Mouse (Mus musculus): ENCODE measurements around the gene Ofcc1. TPM values are rescaled to one million over a fixed set of nuclear protein-coding genes. Genes with fewer than 3 reads are reported as not detected.

Ofcc1 gene
- polyA plus RNA-seq, 1 experiment = not detected

GRCm38 (mm10) chr13:39968349-39969016 lies 392.8 kb downstream of the Ofcc1 start:
- H3K4me3 ChIP-seq (ENCODE audit: low read depth, low read length) = no peak overlapping the region
- TF ChIP-seq EP300 (IDR thresholded peaks at IDR 0.05; ENCODE audit: insufficient read depth, low read depth, low read length) (no peak), CTCF (IDR thresholded peaks at IDR 0.05; ENCODE audit: low read depth, low read length) (no peak), POLR2A (IDR thresholded peaks at IDR 0.05; ENCODE audit: insufficient read depth, low read length) (no peak)
- no peaks in the 10 kb centered on the region for H3K27me3 ChIP-seq (ENCODE audit: control insufficient read depth, insufficient read depth, low read length, poor library complexity, severe bottlenecking)
- H3K27ac ChIP-seq (ENCODE audit: insufficient read depth, low read length) = no peak overlapping the region
- H3K9ac ChIP-seq (ENCODE audit: low read depth, poor library complexity, severe bottlenecking) = no peak overlapping the region
- no peaks in the 10 kb centered on the region for H3K36me3 ChIP-seq (ENCODE audit: control insufficient read depth, insufficient read depth, low read length, poor library complexity, severe bottlenecking)
- H3K9me3 ChIP-seq (replicated peaks; ENCODE audit: control insufficient read depth, insufficient read depth, low read length, poor library complexity, severe bottlenecking) = 0 out of 2 replicates have a peak, but pooled peaks cover 4% of the 10 kb centered on the region
- H3K4me1 ChIP-seq (ENCODE audit: control insufficient read depth, insufficient read depth, low read length) = no peaks in the 10 kb centered on the region

GRCm38 (mm10) chr13:39957226-39957625 lies 404.0 kb downstream of the Ofcc1 start:
- TF ChIP-seq EP300 (IDR thresholded peaks at IDR 0.05; ENCODE audit: insufficient read depth, low read depth, low read length) (no peak), POLR2A (IDR thresholded peaks at IDR 0.05; ENCODE audit: insufficient read depth, low read length) (no peak), CTCF (IDR thresholded peaks at IDR 0.05; ENCODE audit: low read depth, low read length) (no peak)
- H3K4me3 ChIP-seq (ENCODE audit: low read depth, low read length) = no peak overlapping the region
- H3K9ac ChIP-seq (ENCODE audit: low read depth, poor library complexity, severe bottlenecking) = no peak overlapping the region
- no peaks in the 10 kb centered on the region for H3K9me3 ChIP-seq (replicated peaks; ENCODE audit: control insufficient read depth, insufficient read depth, low read length, poor library complexity, severe bottlenecking)
- no peaks in the 10 kb centered on the region for H3K27me3 ChIP-seq (ENCODE audit: control insufficient read depth, insufficient read depth, low read length, poor library complexity, severe bottlenecking)
- H3K4me1 ChIP-seq (ENCODE audit: control insufficient read depth, insufficient read depth, low read length) = no peaks in the 10 kb centered on the region
- H3K36me3 ChIP-seq (ENCODE audit: control insufficient read depth, insufficient read depth, low read length, poor library complexity, severe bottlenecking) = no peaks in the 10 kb centered on the region
- H3K27ac ChIP-seq (ENCODE audit: insufficient read depth, low read length) = no peak overlapping the region

GRCm38 (mm10) chr13:39956017-39956416 lies 405.2 kb downstream of the Ofcc1 start:
- Histone ChIP-seq H3K36me3 (ENCODE audit: control insufficient read depth, insufficient read depth, low read length, poor library complexity, severe bottlenecking) (no peaks in the 10 kb centered on the region), H3K4me1 (ENCODE audit: control insufficient read depth, insufficient read depth, low read length) (no peaks in the 10 kb centered on the region), H3K27ac (ENCODE audit: insufficient read depth, low read length) (no peak overlapping the region), H3K4me3 (ENCODE audit: low read depth, low read length) (no peak overlapping the region), H3K27me3 (ENCODE audit: control insufficient read depth, insufficient read depth, low read length, poor library complexity, severe bottlenecking) (no peaks in the 10 kb centered on the region), H3K9me3 (replicated peaks; ENCODE audit: control insufficient read depth, insufficient read depth, low read length, poor library complexity, severe bottlenecking) (no peaks in the 10 kb centered on the region), H3K9ac (ENCODE audit: low read depth, poor library complexity, severe bottlenecking) (no peak overlapping the region)
- TF ChIP-seq EP300 (IDR thresholded peaks at IDR 0.05; ENCODE audit: insufficient read depth, low read depth, low read length) = no peak
- no peak for TF ChIP-seq CTCF (IDR thresholded peaks at IDR 0.05; ENCODE audit: low read depth, low read length)
- no peak for TF ChIP-seq POLR2A (IDR thresholded peaks at IDR 0.05; ENCODE audit: insufficient read depth, low read length)
